Mouse (Mus musculus) bone marrow, adult 2 months (tissue): Measurements from ENCODE around the gene Olfr1339.

Experiments used
- CTCF ChIP-seq: fragments of 200-500 bp; IDR thresholded peaks from 2 replicates; pipeline ENCODE4 v1.5.1; 2011; ENCODE audit warnings: low read length, control low read depth; ENCODE audit not compliant: control insufficient read depth, insufficient read depth
- POLR2A ChIP-seq: fragments of 200-500 bp; IDR thresholded peaks from 2 replicates; pipeline ENCODE4 v1.6.1; 2011; ENCODE audit warnings: low read depth, mild to moderate bottlenecking, control low read depth, low read length, borderline replicate concordance; ENCODE audit not compliant: control insufficient read depth

GRCm38 (mm10) chr4:118719838-118720237 is 12.1 kb upstream of the Olfr1339 start, which contains the start of gene Olfr1340:
- TF ChIP-seq CTCF = no peak
- TF ChIP-seq POLR2A = no peak
